Mouse (Mus musculus) stomach, embryonic 16.5 days (tissue): ENCODE results near the gene Tbca. TPM values are rescaled to one million over a fixed set of nuclear protein-coding genes. Genes with fewer than 3 reads are reported as not detected.

Source experiments
- ATAC-seq: fragments of 200-750 bp; cut with Nextera tagmentation; 2 replicates; pipeline ENCODE4 v1.8.0; 2017; ENCODE audit warnings: moderate number of reproducible peaks, moderate TSS enrichment; ENCODE audit not compliant: insufficient read depth, low FRiP score
- H3K27ac ChIP-seq: fragments of 300-500 bp; sonication (generic); 2 replicates; pipeline ENCODE4 v1.5.1; 2014; ENCODE audit warnings: low read length
- H3K27me3 ChIP-seq: fragments of 300-500 bp; sonication (generic); 2 replicates; pipeline ENCODE4 v1.6.1; 2014; ENCODE audit warnings: low read length, control low read depth, mixed read lengths; ENCODE audit not compliant: control insufficient read depth, insufficient read depth
- H3K36me3 ChIP-seq: fragments of 300-500 bp; sonication (generic); 2 replicates; pipeline ENCODE4 v1.6.1; 2014; ENCODE audit warnings: low read length; ENCODE audit not compliant: control insufficient read depth, insufficient read depth
- H3K4me1 ChIP-seq: fragments of 300-500 bp; sonication (generic); 2 replicates; pipeline ENCODE4 v1.6.1; 2014; ENCODE audit warnings: low read length, control low read depth, mixed read lengths; ENCODE audit not compliant: control insufficient read depth, insufficient read depth
- H3K4me2 ChIP-seq: fragments of 300-500 bp; sonication (generic); 2 replicates; pipeline ENCODE4 v1.6.1; 2014; ENCODE audit warnings: low read depth, low read length, mixed read lengths
- H3K4me3 ChIP-seq: fragments of 300-500 bp; sonication (generic); replicated peaks from 2 replicates; pipeline ENCODE4 v1.5.1; 2014; ENCODE audit warnings: mild to moderate bottlenecking, low read length
- H3K9ac ChIP-seq: fragments of 300-500 bp; sonication (generic); 2 replicates; pipeline ENCODE4 v1.6.1; 2014; ENCODE audit warnings: low read length
- H3K9me3 ChIP-seq: fragments of 300-500 bp; sonication (generic); replicated peaks from 2 replicates; pipeline ENCODE4 v1.6.1; 2016; ENCODE audit warnings: low read length, control low read depth; ENCODE audit not compliant: control insufficient read depth
- WGBS: fragments of 180-500 bp; shearing (Covaris S2); extraction: QIAGEN DNeasy Blood & Tissue Kit; methylation state at CpG from one replicate; pipeline ENCODE4 v1.1.7; 2014; 5-methylcytosine and 5-hydroxymethylcytosine counted together
- polyA plus RNA-seq: library from polyadenylated mRNA; unstranded; fragments of >200 nt; fragmentation: Nextera tagmentation; extraction: Ambion mirVana; gene quantifications from 2 replicates; pipeline ENCODE4 v1.2.1, GENCODE M21; 2015

Gene Tbca
- polyA plus RNA-seq, 1 experiment from 2014 or later: 229 TPM

DNA sequence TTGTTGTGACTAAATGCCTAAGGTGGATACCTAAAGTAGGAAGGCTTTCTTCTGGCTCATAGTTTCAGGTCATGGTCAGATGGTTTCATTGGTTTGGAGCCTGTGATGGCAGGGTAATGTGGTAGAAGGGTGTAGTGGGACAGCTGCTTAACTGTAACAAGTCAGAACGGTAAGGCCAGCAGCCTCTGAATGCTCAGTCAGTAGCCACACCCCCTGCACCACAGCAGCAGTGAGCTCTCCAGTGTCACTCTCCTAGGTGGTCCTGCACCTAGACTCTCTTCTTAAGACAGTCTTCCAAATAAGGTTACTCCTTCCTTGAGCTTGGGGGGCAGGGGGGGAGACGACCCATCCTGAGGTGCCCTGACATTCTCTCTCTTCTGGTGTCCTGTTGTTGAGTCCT is 39.1 kb downstream of the Tbca start:
- no peak overlapping the region for H3K4me3 ChIP-seq
- no peaks in the 10 kb centered on the region for H3K27me3 ChIP-seq
- H3K9ac ChIP-seq: no peak overlapping the region
- no peaks in the 10 kb centered on the region for H3K4me1 ChIP-seq
- no peak overlapping the region for H3K27ac ChIP-seq
- peaks cover 4% of the 10 kb centered on the region for H3K36me3 ChIP-seq
- no peak overlapping the region for H3K4me2 ChIP-seq
- 35% methylated on average over 2 of the region's 2 CpGs for WGBS
- ATAC-seq: no peak
- no peaks in the 10 kb centered on the region for H3K9me3 ChIP-seq

DNA sequence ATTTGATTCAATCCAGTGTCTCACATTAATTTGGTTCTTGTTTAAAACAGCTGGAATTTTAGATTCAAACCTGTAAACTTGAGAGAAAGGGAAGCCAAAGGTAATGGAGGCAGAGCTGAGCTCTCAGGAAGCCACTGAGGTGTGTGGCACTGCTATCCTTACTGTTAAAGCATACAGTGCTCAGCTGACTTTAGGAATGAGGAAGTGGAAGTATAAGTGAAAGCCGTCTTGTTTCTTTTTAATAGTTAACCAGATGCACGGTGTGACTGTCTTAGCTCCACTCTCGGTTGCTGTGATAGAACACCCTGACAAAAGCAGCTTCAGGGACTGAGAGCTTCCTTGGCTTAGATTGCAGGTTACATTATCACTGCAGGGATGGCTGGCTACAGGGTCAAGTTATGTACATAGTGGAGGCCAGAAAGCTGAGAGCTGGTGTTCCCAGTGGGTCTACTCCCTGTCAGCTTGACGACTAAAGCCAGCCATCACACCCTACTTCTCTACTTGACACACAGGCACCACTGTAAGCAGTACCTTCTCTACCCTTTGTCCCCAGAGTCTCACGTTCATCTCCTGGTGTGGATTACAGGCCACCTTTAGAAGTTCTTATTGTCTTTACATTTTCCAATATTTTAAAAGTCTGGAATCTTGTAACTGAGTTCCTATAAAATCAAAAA is 49.5 kb downstream of the Tbca start:
- H3K4me1 ChIP-seq: no peaks in the 10 kb centered on the region
- no peak overlapping the region for H3K4me2 ChIP-seq
- WGBS: 54% methylated on average over 5 of the region's 5 CpGs
- no peaks in the 10 kb centered on the region for H3K27me3 ChIP-seq
- peaks cover 4% of the 10 kb centered on the region; the same call in 1 of the 2 replicates for H3K36me3 ChIP-seq
- no peak overlapping the region for H3K9ac ChIP-seq
- H3K4me3 ChIP-seq: no peak overlapping the region
- ATAC-seq: no peak
- H3K9me3 ChIP-seq: no peaks in the 10 kb centered on the region
- no peak overlapping the region for H3K27ac ChIP-seq

DNA sequence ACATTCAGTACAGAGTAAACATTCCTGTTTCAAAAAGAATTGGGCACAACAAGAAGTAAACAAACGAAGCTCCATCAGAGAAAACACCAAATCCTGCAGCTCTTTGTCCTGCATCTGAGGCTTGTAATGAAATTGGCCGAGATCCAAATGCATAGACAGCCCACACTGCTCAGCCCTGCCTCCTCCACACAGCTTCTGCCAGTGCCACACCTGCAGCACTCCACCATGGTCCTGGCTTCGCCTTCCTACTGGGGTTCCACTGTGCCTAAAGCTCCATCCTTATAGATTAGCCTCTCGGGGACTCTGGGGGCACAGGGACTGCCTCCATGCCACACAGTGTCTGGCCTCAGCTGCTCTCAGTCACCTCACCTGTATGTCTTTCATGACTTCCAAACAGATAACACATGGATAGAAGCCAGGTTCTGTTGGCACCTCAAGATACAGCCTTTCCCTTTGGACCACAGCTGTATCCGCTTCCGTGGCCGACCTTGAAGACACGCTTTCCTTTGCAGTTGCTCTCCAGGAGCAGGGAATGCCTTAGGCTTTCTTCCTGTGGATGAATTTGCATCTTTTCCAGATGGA is 50.1 kb downstream of the Tbca start:
- Histone ChIP-seq H3K27me3 (no peaks in the 10 kb centered on the region), H3K9ac (no peak overlapping the region), H3K4me3 (no peak overlapping the region), H3K9me3 (no peaks in the 10 kb centered on the region), H3K4me2 (no peak overlapping the region), H3K27ac (no peak overlapping the region), H3K4me1 (no peaks in the 10 kb centered on the region), H3K36me3 (peaks cover 4% of the 10 kb centered on the region; the same call in 1 of the 2 replicates)
- WGBS: 80% methylated on average over 8 of the region's 8 CpGs
- ATAC-seq: peak; percentile 56

DNA sequence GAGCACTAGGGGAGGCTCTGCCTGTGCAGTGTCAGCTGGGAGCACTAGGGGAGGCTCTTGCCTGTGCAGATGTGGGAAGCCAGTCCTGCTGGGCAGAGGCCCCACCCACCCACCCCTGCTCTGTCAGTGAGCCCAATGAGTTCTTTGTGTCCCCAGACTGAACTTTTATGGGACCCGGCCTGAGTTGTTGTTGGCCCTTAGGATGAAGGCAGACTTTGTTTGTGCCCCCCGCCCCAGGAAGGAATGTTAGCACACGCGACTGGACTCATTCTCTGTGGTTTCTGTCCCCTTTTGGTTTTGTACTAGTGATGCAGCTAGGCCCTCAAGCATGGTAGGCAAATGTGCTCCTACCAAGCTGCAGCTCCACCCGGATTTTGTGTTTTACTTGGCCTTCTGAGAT is 54.5 kb downstream of the Tbca start:
- no peak overlapping the region for H3K27ac ChIP-seq
- ATAC-seq: no peak
- H3K9me3 ChIP-seq: no peaks in the 10 kb centered on the region
- H3K4me1 ChIP-seq: no peaks in the 10 kb centered on the region
- H3K36me3 ChIP-seq: peaks cover 4% of the 10 kb centered on the region; the same call in 1 of the 2 replicates
- H3K9ac ChIP-seq: no peak overlapping the region
- H3K4me2 ChIP-seq: no peak overlapping the region
- H3K4me3 ChIP-seq: no peak overlapping the region
- 76% methylated on average over 5 of the region's 5 CpGs for WGBS
- H3K27me3 ChIP-seq: no peaks in the 10 kb centered on the region

DNA sequence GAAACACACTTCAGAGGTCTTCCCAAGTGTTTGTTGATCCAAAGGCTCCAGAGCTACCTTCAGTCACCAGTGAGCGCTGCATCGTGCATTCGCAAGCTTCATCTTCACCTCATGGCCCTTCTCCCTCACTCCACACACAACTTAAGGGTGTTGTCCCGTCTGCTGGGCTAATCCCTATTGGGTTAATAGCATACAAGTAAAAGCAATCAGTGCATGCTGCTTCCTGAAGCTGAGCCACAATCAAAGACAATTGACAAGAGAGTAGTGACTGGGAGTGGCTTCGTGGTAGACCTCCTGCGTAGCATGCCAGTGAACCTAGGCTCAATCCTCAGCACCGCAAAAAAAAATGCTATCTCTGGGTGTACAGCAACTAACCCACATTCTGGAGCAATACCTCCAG is 59.2 kb downstream of the Tbca start:
- no peaks in the 10 kb centered on the region for H3K4me1 ChIP-seq
- 70% methylated on average over 7 of the region's 7 CpGs for WGBS
- no peak overlapping the region for H3K9ac ChIP-seq

DNA sequence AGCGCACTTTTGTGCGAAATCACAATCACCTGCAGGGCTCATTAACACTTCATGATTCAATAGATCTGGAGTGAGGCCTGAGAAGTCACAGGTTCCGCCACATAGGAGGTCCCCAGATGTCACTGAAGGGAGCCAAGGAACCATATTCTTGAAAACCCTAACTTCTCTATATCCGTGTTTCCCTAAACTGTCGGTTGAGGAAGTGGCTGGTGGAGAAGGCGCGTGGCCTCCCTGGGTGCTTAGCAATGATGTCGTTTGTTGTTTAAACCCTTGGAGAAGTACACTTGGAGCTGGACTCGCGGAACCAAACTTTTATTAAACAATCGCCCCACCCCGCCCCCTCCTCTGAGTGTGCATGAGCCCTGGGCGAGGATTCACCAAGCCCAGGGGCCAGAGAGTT is 60.6 kb downstream of the Tbca start:
- Histone ChIP-seq H3K27me3 (no peaks in the 10 kb centered on the region), H3K27ac (no peak overlapping the region), H3K4me2 (no peak overlapping the region), H3K4me3 (no peak overlapping the region), H3K9me3 (no peaks in the 10 kb centered on the region), H3K4me1 (no peaks in the 10 kb centered on the region), H3K36me3 (no peaks in the 10 kb centered on the region), H3K9ac (no peak overlapping the region)
- no peak for ATAC-seq
- WGBS: 59% methylated on average over 13 of the region's 13 CpGs

More for the DNA sequence above, 59.2 kb downstream of the Tbca start:
- Histone ChIP-seq H3K27me3 (no peaks in the 10 kb centered on the region), H3K9me3 (no peaks in the 10 kb centered on the region), H3K4me2 (no peak overlapping the region), H3K36me3 (no peaks in the 10 kb centered on the region), H3K4me3 (no peak overlapping the region), H3K27ac (no peak overlapping the region)
- ATAC-seq: no peak

DNA sequence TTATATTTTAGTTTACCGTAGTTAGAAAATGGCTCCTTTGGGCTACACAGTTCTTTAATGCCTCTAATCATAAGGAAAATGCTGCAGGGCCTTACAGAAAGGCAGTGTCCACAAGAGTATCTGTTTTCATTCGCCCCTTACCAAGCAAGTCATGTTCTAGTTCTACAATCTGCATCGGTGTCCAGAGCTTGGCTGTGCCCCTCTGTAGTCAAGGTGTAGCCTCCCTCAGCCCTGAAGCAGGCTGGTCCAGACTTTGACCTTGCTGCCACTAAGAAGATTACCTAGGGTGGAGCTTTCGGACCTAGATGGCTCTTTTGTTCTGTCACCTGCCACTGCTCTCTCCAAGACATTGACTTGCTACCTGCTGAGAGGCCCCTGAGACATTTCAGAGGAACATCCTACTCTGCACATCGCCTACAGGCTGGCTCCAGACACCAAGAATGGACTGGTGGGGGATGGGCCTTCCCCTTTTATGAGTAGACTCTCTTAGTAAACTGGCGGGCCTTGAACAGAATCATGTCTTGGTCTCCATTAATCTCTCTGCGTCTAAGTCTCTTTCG is 69.4 kb downstream of the Tbca start:
- ATAC-seq: no peak
- Histone ChIP-seq H3K9me3 (no peaks in the 10 kb centered on the region), H3K9ac (no peak overlapping the region), H3K27ac (no peak overlapping the region), H3K4me2 (no peak overlapping the region), H3K4me1 (no peaks in the 10 kb centered on the region), H3K27me3 (peaks cover 6% of the 10 kb centered on the region; the same call in 1 of the 2 replicates), H3K4me3 (no peak overlapping the region), H3K36me3 (no peaks in the 10 kb centered on the region)
- WGBS: 68% methylated on average over 8 of the region's 8 CpGs

DNA sequence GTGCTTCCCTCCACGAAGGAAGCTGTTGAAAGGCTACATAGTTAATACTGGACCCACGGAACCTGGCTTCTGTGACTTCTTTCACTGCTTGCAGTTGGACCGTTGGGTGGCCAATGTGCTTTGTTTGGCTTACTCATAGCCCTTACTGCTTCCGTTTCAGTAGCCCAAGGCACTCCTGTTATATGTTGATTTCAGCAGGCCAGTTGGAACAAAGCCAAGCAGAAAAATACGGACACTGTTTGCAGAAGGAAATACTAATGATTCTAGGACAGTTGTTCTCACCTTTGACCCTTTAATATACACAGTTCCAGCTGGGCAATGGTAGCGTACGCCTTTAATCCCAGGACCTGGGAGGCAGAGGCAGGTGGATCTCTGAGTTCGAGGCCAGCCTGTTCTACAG is 70.5 kb downstream of the Tbca start:
- no peak overlapping the region for H3K9ac ChIP-seq
- 52% methylated on average over 8 of the region's 8 CpGs for WGBS

DNA sequence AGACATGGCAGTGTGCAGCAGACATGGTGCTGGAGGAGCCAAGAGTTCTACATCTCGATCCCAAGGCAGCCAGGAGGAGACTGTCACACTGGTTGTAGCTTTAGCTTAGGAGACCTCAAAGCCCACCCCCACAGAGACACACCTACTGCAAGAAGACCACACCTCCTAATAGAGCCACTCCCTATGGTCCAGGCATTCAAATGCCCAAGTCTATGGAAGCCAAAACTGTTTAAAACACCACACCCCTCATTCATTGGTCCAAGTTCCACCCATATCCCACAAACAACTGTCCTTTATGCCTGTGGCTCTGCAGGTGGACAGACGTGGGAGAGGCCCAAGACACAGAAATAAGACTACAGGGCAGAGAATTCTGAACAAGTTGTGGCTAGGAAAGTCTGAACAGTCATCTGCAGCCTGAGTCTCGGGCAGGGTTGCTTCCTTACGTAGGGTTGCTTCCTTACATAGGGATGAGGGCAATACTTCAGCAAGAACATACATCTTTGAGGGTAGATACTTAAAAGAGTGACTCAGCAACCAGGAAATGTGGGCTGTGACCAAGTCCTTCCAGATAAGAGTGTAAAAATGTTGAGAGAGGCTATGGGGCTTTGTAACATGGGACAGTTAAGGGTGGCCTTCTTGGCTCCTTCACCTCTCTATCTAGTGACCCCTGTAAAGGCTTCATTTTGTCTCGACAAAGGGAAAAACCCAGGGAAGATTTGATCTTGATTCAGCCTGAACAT is 74.0 kb downstream of the Tbca start:
- 65% methylated on average over 5 of the region's 5 CpGs for WGBS
- ATAC-seq: no peak

More for the DNA sequence above, 70.5 kb downstream of the Tbca start:
- ATAC-seq: no peak
- no peaks in the 10 kb centered on the region for H3K36me3 ChIP-seq
- H3K9me3 ChIP-seq: no peaks in the 10 kb centered on the region
- no peak overlapping the region for H3K4me3 ChIP-seq
- H3K4me2 ChIP-seq: no peak overlapping the region
- H3K27me3 ChIP-seq: peaks cover 6% of the 10 kb centered on the region; the same call in 1 of the 2 replicates
- H3K27ac ChIP-seq: no peak overlapping the region
- no peaks in the 10 kb centered on the region for H3K4me1 ChIP-seq

More for the DNA sequence above, 74.0 kb downstream of the Tbca start:
- H3K27ac ChIP-seq: no peak overlapping the region
- no peaks in the 10 kb centered on the region for H3K36me3 ChIP-seq
- no peak overlapping the region for H3K4me2 ChIP-seq
- peaks cover 28% of the 10 kb centered on the region for H3K27me3 ChIP-seq
- H3K9me3 ChIP-seq: no peaks in the 10 kb centered on the region
- H3K9ac ChIP-seq: no peak overlapping the region
- H3K4me1 ChIP-seq: no peaks in the 10 kb centered on the region
- no peak overlapping the region for H3K4me3 ChIP-seq
